Mouse (Mus musculus) heart, embryonic 11.5 days (tissue): Measurements from ENCODE around the gene BC037034. TPM values are rescaled to one million over a fixed set of nuclear protein-coding genes. Genes with fewer than 3 reads are reported as not detected.

Experiments used
- ATAC-seq: fragments of 200-750 bp; cut with Nextera tagmentation; replicated peaks from 2 replicates; pipeline ENCODE4 v1.8.0; 2017; ENCODE audit warnings: moderate library complexity; ENCODE audit not compliant: insufficient number of reproducible peaks, low FRiP score, low TSS enrichment
- H3K27ac ChIP-seq: fragments of 300-500 bp; sonication (generic); 2 replicates; pipeline ENCODE4 v1.5.1; 2014; ENCODE audit warnings: mild to moderate bottlenecking, low read depth, low read length
- H3K27me3 ChIP-seq: fragments of 300-500 bp; sonication (generic); 2 replicates; pipeline ENCODE4 v1.6.1; 2014; ENCODE audit warnings: mild to moderate bottlenecking, low read length, mixed read lengths; ENCODE audit not compliant: control insufficient read depth, insufficient read depth
- H3K36me3 ChIP-seq: fragments of 300-500 bp; sonication (generic); 2 replicates; pipeline ENCODE4 v1.6.1; 2014; ENCODE audit warnings: mild to moderate bottlenecking, low read length, moderate library complexity, mixed read lengths; ENCODE audit not compliant: control insufficient read depth, insufficient read depth
- H3K4me1 ChIP-seq: fragments of 300-500 bp; sonication (generic); 2 replicates; pipeline ENCODE4 v1.6.1; 2014; ENCODE audit warnings: low read length; ENCODE audit not compliant: control insufficient read depth, insufficient read depth
- H3K4me2 ChIP-seq: fragments of 300-500 bp; sonication (generic); 2 replicates; pipeline ENCODE4 v1.6.1; 2014; ENCODE audit warnings: mild to moderate bottlenecking, moderate library complexity
- H3K4me3 ChIP-seq: fragments of 300-500 bp; sonication (generic); 2 replicates; pipeline ENCODE4 v1.5.1; 2014; ENCODE audit warnings: low read depth, low read length
- H3K9ac ChIP-seq: fragments of 300-500 bp; sonication (generic); 2 replicates; pipeline ENCODE4 v1.6.1; 2014; ENCODE audit warnings: mild to moderate bottlenecking, low read depth, low read length, moderate library complexity
- H3K9me3 ChIP-seq: fragments of 300-500 bp; sonication (generic); replicated peaks from 2 replicates; pipeline ENCODE4 v1.6.1; 2016; ENCODE audit warnings: low read length; ENCODE audit not compliant: control insufficient read depth
- WGBS: fragments of 180-500 bp; shearing (Covaris S2); extraction: QIAGEN DNeasy Blood & Tissue Kit; methylation state at CpG from one replicate; pipeline ENCODE4 v1.1.7; 2014; ENCODE audit not compliant: insufficient replicate concordance; 5-methylcytosine and 5-hydroxymethylcytosine counted together
- polyA plus RNA-seq: library from polyadenylated mRNA; unstranded; fragments of >200 nt; fragmentation: Nextera tagmentation; extraction: Ambion mirVana; gene quantifications from 2 replicates; pipeline ENCODE4 v1.2.1, GENCODE M21; 2014

BC037034 gene
- polyA plus RNA-seq, 1 experiment from 2014 or later: 4.0 TPM

DNA sequence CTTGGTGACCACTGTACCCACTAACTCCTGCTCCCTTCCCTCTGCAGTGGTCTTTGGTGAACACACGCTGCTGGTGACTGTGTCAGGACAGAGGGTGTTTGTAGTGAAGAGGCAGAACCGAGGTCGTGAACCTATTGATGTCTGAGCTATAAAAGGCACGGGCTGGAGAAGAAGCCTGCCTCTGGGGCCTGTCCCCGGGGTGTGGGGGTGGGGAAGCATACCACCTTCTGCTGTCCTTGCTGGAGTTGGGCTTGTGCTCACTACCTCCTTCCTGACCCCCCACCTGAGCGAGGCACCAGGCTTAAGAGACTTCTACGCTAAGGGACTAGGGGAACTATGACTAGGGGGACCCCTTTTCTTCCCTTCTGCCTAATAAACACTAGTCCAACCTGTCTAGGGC, 4.8 kb downstream of the BC037034 start:
- WGBS: 52% methylated on average over 7 of the region's 7 CpGs
- H3K4me3 ChIP-seq: no peak overlapping the region
- no peak overlapping the region for H3K9ac ChIP-seq
- H3K4me2 ChIP-seq: no peak overlapping the region
- H3K9me3 ChIP-seq: no peaks in the 10 kb centered on the region
- H3K4me1 ChIP-seq: peaks cover 49% of the 10 kb centered on the region
- peak overlapping the region; percentile 57; the same call in 1 of the 2 replicates for H3K27ac ChIP-seq
- no peaks in the 10 kb centered on the region for H3K27me3 ChIP-seq
- ATAC-seq: no peak
- peaks cover 12% of the 10 kb centered on the region for H3K36me3 ChIP-seq

DNA sequence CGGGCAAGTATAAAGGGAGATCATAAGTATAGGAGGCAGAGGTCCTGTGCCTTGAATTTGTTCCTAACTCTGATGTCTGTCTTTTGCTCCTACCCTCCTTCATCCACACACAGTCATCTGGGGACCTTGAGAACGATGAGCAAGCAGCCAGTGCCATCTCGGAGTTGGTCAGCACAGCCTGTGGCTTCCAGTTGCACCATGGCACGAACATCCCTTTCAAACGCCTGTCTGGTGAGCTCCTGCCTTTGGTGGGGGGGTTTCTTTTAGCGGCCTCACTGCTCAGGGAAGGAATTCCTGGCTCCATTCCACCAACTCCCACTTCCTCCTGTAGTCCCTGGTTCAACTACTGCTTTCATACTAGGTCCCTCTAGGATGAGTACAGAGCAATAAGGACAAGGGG, 5.3 kb downstream of the BC037034 start:
- Histone ChIP-seq H3K36me3 (peaks cover 12% of the 10 kb centered on the region), H3K4me1 (peaks cover 49% of the 10 kb centered on the region), H3K4me2 (0 out of 2 replicates have a peak overlapping the region, but pooled peaks have one; percentile 16), H3K27ac (peak overlapping the region; percentile 57), H3K9ac (no peak overlapping the region), H3K27me3 (no peaks in the 10 kb centered on the region), H3K9me3 (no peaks in the 10 kb centered on the region), H3K4me3 (no peak overlapping the region)
- WGBS: 75% methylated on average over 6 of the region's 6 CpGs
- ATAC-seq: no peak

DNA sequence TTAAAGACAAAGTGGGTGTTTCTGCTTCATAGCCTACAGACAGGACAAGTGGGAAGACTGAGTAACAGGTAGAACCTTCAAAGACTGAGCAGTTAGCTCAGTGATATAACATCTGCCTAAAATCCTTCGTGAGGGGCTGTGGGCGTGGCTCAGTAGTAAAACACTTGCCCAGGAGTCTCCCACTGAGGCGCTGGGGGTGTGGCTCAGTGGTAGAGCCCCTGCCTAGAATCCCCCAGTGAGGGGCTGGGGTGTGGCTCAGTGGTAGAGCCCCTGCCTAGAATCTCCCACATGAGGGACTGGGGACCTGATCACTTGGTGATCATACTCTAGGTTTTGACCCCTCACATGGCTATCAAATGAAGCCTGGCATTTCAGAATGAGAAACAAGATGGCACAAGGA, 5.8 kb downstream of the BC037034 start:
- Histone ChIP-seq H3K27ac (peak overlapping the region; percentile 57; the same call in 1 of the 2 replicates), H3K4me3 (no peak overlapping the region), H3K4me1 (peaks cover 46% of the 10 kb centered on the region), H3K36me3 (peaks cover 12% of the 10 kb centered on the region), H3K4me2 (no peak overlapping the region), H3K9me3 (no peaks in the 10 kb centered on the region), H3K27me3 (no peaks in the 10 kb centered on the region), H3K9ac (no peak overlapping the region)
- 85% methylated on average over 3 of the region's 3 CpGs for whole genome bisulfite sequencing
- no peak for ATAC-seq

DNA sequence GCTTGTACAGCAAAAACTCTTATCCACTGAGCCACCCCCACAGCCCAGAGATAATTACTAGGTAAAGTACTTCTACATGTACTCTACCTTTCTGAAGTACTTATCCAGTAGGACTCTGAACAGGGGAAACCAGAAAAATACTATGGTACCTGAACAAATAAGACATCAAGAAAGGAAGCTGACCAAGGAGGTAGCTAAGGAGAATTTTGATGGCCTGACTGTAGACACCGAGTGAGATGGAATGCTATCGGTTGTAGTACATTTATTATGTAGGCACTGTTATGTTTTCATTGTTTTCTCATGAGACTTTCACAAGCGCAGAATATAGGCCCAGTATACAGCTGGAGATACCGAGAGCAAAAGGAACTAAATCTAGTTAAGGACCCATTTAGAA, 6.3 kb downstream of the BC037034 start:
- 89% methylated on average over 4 of the region's 4 CpGs for WGBS
- Histone ChIP-seq H3K4me2 (no peak overlapping the region), H3K27me3 (no peaks in the 10 kb centered on the region), H3K9me3 (no peaks in the 10 kb centered on the region), H3K36me3 (peaks cover 12% of the 10 kb centered on the region), H3K27ac (no peak overlapping the region), H3K4me1 (peaks cover 41% of the 10 kb centered on the region), H3K4me3 (no peak overlapping the region), H3K9ac (no peak overlapping the region)
- ATAC-seq: no peak

DNA sequence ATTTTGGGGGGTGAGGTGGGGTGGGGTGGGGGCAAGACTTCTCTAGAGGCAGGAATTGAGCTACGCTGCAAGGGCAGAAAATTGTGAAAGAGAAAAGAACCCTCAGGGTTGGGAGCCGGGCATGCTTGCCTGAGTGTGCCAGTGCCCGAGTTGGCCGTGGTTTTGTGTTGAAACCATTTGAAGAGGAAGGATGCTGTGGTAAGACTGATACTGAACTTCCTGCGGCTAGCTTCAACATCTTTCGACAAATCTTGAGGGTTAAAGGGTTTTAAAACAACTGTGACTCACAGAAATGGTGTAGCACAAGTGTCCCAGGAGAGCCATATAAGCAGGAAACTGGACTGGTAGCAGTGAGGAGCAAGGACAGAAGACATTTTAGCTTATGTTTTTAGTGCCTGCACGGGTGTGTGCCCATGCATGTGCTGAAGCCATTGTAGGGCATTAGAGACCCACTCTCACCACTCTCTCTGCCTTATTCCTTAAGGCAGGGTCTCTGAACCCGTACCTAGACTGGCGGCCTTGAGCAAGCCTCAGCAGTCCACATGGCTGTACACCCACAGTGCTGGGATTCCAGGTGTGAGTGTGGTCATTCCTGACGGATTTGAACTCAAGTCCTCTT, 6.8 kb downstream of the BC037034 start:
- Histone ChIP-seq H3K9ac (no peak overlapping the region), H3K27me3 (no peaks in the 10 kb centered on the region), H3K9me3 (no peaks in the 10 kb centered on the region), H3K4me1 (peaks cover 37% of the 10 kb centered on the region), H3K4me3 (no peak overlapping the region), H3K36me3 (peaks cover 12% of the 10 kb centered on the region), H3K4me2 (no peak overlapping the region), H3K27ac (no peak overlapping the region)
- ATAC-seq: no peak
- WGBS: 87% methylated on average over 10 of the region's 10 CpGs

DNA sequence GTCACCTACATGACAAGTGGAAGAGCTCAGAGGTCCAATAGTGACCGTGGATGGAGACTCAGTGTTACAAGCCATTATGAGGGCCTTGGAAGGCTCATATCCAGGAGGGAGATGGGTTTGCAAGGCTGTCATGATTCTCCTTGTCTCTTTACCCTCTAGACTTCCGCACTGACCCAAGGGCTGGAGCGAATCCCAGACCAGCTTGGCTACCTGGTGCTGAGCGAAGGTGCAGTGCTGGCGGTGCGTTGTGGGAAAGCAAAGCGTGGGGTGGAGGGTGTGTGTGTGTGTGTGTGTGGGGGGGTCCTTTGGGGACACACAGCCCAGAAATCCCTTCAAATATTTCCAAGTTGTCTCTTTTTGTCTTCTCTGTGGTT, 7.8 kb downstream of the BC037034 start:
- peak overlapping the region; percentile 77 for H3K9ac ChIP-seq
- no peaks in the 10 kb centered on the region for H3K9me3 ChIP-seq
- H3K27ac ChIP-seq: peak overlapping the region; percentile 84
- H3K4me2 ChIP-seq: peak overlapping the region; percentile 87
- peak overlapping the region; percentile 78 for H3K4me3 ChIP-seq
- WGBS: 16% methylated on average over 7 of the region's 7 CpGs
- H3K4me1 ChIP-seq: peaks cover 34% of the 10 kb centered on the region
- ATAC-seq: peak; percentile 5; the same call in 1 of the 2 replicates
- H3K36me3 ChIP-seq: peaks cover 8% of the 10 kb centered on the region; the same call in 1 of the 2 replicates
- no peaks in the 10 kb centered on the region for H3K27me3 ChIP-seq

DNA sequence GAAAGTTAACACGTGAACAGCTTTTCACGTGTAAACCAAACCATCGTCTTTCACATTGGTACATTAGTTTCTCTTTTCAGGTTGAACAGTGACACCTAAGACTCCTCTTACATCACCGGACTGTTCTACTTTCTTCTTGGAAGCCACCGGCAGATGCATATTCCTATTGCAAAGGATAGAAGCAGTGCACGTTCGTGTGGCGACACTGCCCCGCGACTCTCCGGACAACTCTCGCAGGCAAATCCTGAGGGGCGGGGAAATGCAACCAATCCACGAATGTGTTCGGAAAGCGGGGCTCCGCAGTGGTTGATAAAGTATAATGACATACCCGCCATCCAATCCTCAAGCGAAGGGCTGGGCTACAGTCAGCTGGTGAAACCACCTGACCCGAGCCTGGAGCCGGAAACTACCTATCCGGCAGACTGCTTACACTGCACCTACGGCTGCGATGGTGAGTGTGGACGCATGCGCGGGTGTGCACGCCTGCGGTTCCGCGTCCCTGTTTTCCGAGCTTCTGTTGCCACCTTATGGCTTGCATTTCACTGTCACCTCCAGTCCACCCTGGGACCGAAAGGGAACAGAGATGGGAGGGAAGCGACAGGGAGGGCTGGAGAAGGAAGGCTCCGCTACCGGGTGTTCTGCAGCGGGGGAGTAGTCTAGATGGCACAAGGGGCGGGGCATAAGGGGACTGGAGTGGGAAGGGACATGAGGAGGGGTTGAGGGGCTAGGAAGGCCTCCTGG, 8.3 kb downstream of the BC037034 start, which contains the start of gene Lamtor4:
Gene Lamtor4 (plus strand): TSS at position 130 of the 741 bp plus-strand sequence.
- WGBS: under 1% methylated on average over 38 of the region's 38 CpGs
- peak within 1 kb of the TSS; percentile 87 for H3K4me2 ChIP-seq
- H3K27ac ChIP-seq: peak within 1 kb of the TSS; percentile 84
- no peaks in the 10 kb centered on the region for H3K9me3 ChIP-seq
- peak within 1 kb of the TSS; percentile 77 for H3K9ac ChIP-seq
- H3K36me3 ChIP-seq: peaks cover 3% of the 10 kb centered on the region; the same call in 1 of the 2 replicates
- no peaks in the 10 kb centered on the region for H3K27me3 ChIP-seq
- peak within 1 kb of the TSS; percentile 78 for H3K4me3 ChIP-seq
- peak; percentile 99 for ATAC-seq
- H3K4me1 ChIP-seq: peaks cover 30% of the 10 kb centered on the region

DNA sequence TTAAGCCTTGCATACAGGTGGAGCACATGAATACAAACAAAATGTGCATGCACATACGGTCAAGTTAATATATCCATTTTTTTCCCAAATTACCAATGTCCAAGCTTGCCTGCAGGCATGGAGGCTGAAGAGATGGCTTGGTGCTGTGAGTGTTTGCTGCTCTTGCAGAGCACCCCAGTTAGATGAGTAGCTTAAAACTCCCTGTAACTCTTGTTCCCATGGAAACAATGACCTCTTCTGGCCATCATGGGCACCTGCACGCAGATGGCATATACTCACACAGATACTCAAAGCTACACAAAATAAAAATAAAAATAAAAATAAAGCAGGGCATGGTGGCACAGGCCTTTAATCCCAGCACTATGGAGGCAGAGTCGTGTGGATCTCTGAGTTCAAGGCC, 10.8 kb downstream of the BC037034 start:
- Histone ChIP-seq H3K9me3 (no peaks in the 10 kb centered on the region), H3K27ac (no peak overlapping the region), H3K4me3 (no peak overlapping the region), H3K9ac (no peak overlapping the region), H3K4me2 (no peak overlapping the region), H3K4me1 (peaks cover 12% of the 10 kb centered on the region), H3K36me3 (no peaks in the 10 kb centered on the region), H3K27me3 (no peaks in the 10 kb centered on the region)
- WGBS: 87% methylated on average over 3 of the region's 3 CpGs
- no peak for ATAC-seq
